Mouse (Mus musculus) G1E (cell line): ENCODE measurements around the gene Zfp553.

Experiments used
- CTCF ChIP-seq: IDR thresholded peaks from 2 replicates; pipeline ENCODE4 v1.5.1; 2012; ENCODE audit warnings: low read depth, low read length, inconsistent platforms, mixed read lengths
- GATA1 ChIP-seq: IDR thresholded peaks from 2 replicates; pipeline ENCODE4 v1.6.1; 2012; ENCODE audit warnings: borderline replicate concordance, low read length, inconsistent platforms, mixed read lengths
- GATA2 ChIP-seq: IDR thresholded peaks from 2 replicates; pipeline ENCODE4 v1.6.1; 2012; ENCODE audit warnings: low read depth, low read length, inconsistent platforms, borderline replicate concordance
- POLR2AphosphoS5 ChIP-seq: IDR thresholded peaks from 2 replicates; pipeline ENCODE4 v1.6.1; 2012; ENCODE audit warnings: low read depth, low read length, inconsistent platforms; ENCODE audit not compliant: insufficient replicate concordance
- TAL1 ChIP-seq: conservative IDR thresholded peaks from 2 replicates; pipeline ENCODE4 v1.6.1; 2012; ENCODE audit warnings: low read depth, low read length, inconsistent platforms, mixed read lengths

DNA sequence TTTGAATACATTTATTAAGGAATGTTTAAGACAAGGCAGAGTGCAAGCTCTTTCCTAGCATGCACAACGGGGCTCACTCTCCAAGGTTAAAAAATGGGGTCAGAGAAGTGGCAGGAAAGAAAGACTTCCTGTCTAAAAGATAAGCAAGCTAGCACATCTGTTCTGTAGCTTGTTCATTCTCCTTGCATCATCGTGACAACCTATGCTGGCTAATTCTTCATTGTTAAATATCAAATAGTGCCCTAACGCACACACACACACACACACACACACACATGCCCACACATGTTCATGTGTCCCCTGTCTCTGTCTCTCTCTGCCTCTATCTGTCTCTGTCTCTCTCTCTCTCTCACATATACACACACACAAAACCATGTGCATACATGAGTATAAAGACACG lies 48.3 kb downstream of the Zfp553 start:
- no peak for TF ChIP-seq CTCF
- no peak for TF ChIP-seq GATA1
- TF ChIP-seq TAL1 = no peak
- no peak for TF ChIP-seq POLR2AphosphoS5
- TF ChIP-seq GATA2 = no peak
